In the genomic region with DNA sequence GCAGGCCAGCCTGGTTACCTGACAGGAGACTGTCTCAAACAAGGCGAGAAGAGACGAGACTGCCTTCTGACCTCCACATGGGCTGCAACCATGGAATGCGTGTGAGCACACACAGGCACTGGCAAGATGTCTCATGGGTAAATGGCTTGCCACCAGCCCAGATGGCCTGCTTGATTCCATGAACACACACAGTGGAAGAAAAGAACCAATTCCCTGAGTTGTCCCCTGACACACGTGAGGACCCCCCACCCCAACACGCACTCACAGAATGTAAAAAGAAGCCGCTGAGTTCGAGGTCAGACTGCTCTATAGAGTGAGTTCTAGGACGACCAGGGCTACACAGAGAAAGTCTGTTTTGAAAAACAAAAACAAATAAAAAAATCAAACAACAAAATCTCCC, we compare ENCODE assay signal across 10 mouse cellular contexts. TPM values are rescaled to one million over a fixed set of nuclear protein-coding genes. Genes with fewer than 3 reads are reported as not detected.
DNase-seq lines count a peak whose midpoint lies in the region; ATAC-seq and TF ChIP-seq lines count a peak whose summit lies in the region.
"Had no signal": no experiment of that assay in that cellular context is flagged by ENCODE, and none has a peak within 500 bp of the region (broad histone marks: within the 10 kb centered on the region; RNA-seq: fewer than 3 reads in every experiment).

Gene Npas1 (minus strand): TSS at position 101 of the 400 bp plus-strand sequence.

- whole genome bisulfite sequencing in kidney, postnatal 0 days = 87% methylated on average over 8 of the region's 8 CpGs
- WGBS in embryonic facial prominence, embryonic 15.5 days = 83% methylated on average over 8 of the region's 8 CpGs
- 81% methylated on average over 8 of the region's 8 CpGs for WGBS in intestine, postnatal 0 days
- WGBS in midbrain, embryonic 15.5 days = 91% methylated on average over 8 of the region's 8 CpGs

- H3K4me3 ChIP-seq in kidney, postnatal 0 days (replicated peaks; ENCODE audit: low read depth, low read length) = peak within 1 kb of the TSS; percentile 21; the same call in 1 of the 2 replicates
- peak within 1 kb of the TSS; percentile 28 for H3K4me3 ChIP-seq in embryonic facial prominence, embryonic 15.5 days (replicated peaks)
- H3K4me3 ChIP-seq in intestine, postnatal 0 days (ENCODE audit: low read depth, low read length) = peak within 1 kb of the TSS; percentile 36
- H3K4me3 ChIP-seq in midbrain, embryonic 15.5 days = peak within 1 kb of the TSS; percentile 38

- H3K27ac ChIP-seq in kidney, postnatal 0 days = no peak within 1 kb of the TSS
- H3K27ac ChIP-seq in embryonic facial prominence, embryonic 15.5 days (replicated peaks) = no peak within 1 kb of the TSS
- H3K27ac ChIP-seq in intestine, postnatal 0 days (ENCODE audit: low read depth, low read length) = no peak within 1 kb of the TSS
- H3K27ac ChIP-seq in midbrain, embryonic 15.5 days = no peak within 1 kb of the TSS

- ATAC-seq in kidney, postnatal 0 days (replicated peaks; ENCODE audit: low FRiP score, low read depth) = no peak
- no peak for ATAC-seq in embryonic facial prominence, embryonic 15.5 days (ENCODE audit: insufficient number of reproducible peaks, low FRiP score, low TSS enrichment, low read depth)
- no peak for ATAC-seq in intestine, postnatal 0 days
- no peak for ATAC-seq in midbrain, embryonic 15.5 days (replicated peaks)
- no peak for ATAC-seq in erythroblast, adult 5-6 weeks (replicated peaks; ENCODE audit: low FRiP score, poor library complexity, severe bottlenecking)

- H3K36me3 ChIP-seq in kidney, postnatal 0 days (ENCODE audit: insufficient read depth, low read length) = no peaks in the 10 kb centered on the region
- no peaks in the 10 kb centered on the region for H3K36me3 ChIP-seq in embryonic facial prominence, embryonic 15.5 days
- H3K36me3 ChIP-seq in intestine, postnatal 0 days (ENCODE audit: control insufficient read depth, insufficient read depth) = no peaks in the 10 kb centered on the region
- H3K36me3 ChIP-seq in midbrain, embryonic 15.5 days (replicated peaks) = no peaks in the 10 kb centered on the region

- no peak for DNase-seq in kidney, postnatal 0 days (ENCODE audit: low spot score)
- DNase-seq in kidney, adult 9 months = no peak
- DNase-seq in spleen, postnatal 36 days (ENCODE audit: low spot score in 2 of 2) = no peak
- no peak for DNase-seq in adrenal gland, adult 18-20 months (ENCODE audit: low spot score in 2 of 2)
- DNase-seq: right cerebral cortex, adult 18-20 months had no signal

- H3K9me3 ChIP-seq in kidney, postnatal 0 days (replicated peaks; ENCODE audit: low read length) = no peaks in the 10 kb centered on the region
- H3K9me3 ChIP-seq in embryonic facial prominence, embryonic 15.5 days (replicated peaks) = no peaks in the 10 kb centered on the region
- H3K9me3 ChIP-seq in intestine, postnatal 0 days (ENCODE audit: control insufficient read depth) = no peaks in the 10 kb centered on the region
- no peaks in the 10 kb centered on the region for H3K9me3 ChIP-seq in midbrain, embryonic 15.5 days

- H3K4me1 ChIP-seq in kidney, postnatal 0 days (replicated peaks; ENCODE audit: insufficient read depth, low read length) = peaks cover 8% of the 10 kb centered on the region; the same call in 1 of the 2 replicates
- peaks cover 21% of the 10 kb centered on the region; the same call in 1 of the 2 replicates for H3K4me1 ChIP-seq in embryonic facial prominence, embryonic 15.5 days
- no peaks in the 10 kb centered on the region for H3K4me1 ChIP-seq in intestine, postnatal 0 days (replicated peaks; ENCODE audit: control insufficient read depth, insufficient read depth, low read length)
- peaks cover 21% of the 10 kb centered on the region for H3K4me1 ChIP-seq in midbrain, embryonic 15.5 days

- peaks cover 41% of the 10 kb centered on the region for H3K27me3 ChIP-seq in kidney, postnatal 0 days (ENCODE audit: insufficient read depth, low read length)
- peaks cover 51% of the 10 kb centered on the region for H3K27me3 ChIP-seq in embryonic facial prominence, embryonic 15.5 days
- peaks cover 49% of the 10 kb centered on the region for H3K27me3 ChIP-seq in intestine, postnatal 0 days (replicated peaks; ENCODE audit: control insufficient read depth, insufficient read depth, low read length)
- peaks cover 57% of the 10 kb centered on the region for H3K27me3 ChIP-seq in midbrain, embryonic 15.5 days (replicated peaks)

- TF ChIP-seq CTCF in kidney, postnatal 0 days (IDR thresholded peaks at IDR 0.05; ENCODE audit: low read depth) = no peak
- TF ChIP-seq CTCF in intestine, postnatal 0 days (IDR thresholded peaks at IDR 0.05; ENCODE audit: low read depth) = no peak

- H3K4me2 ChIP-seq in kidney, postnatal 0 days (ENCODE audit: low read length) = peak within 1 kb of the TSS; percentile 57
- H3K4me2 ChIP-seq in embryonic facial prominence, embryonic 15.5 days (replicated peaks) = peak within 1 kb of the TSS; percentile 46
- H3K4me2 ChIP-seq in intestine, postnatal 0 days (replicated peaks; ENCODE audit: low read depth) = peak within 1 kb of the TSS; percentile 60
- H3K4me2 ChIP-seq in midbrain, embryonic 15.5 days = peak within 1 kb of the TSS; percentile 67

- no peak within 1 kb of the TSS for H3K9ac ChIP-seq in kidney, postnatal 0 days (ENCODE audit: low read depth, low read length)
- no peak within 1 kb of the TSS for H3K9ac ChIP-seq in embryonic facial prominence, embryonic 15.5 days
- no peak within 1 kb of the TSS for H3K9ac ChIP-seq in intestine, postnatal 0 days (ENCODE audit: low read depth, low read length)
- H3K9ac ChIP-seq in midbrain, embryonic 15.5 days = no peak within 1 kb of the TSS

RNA-seq across cellular contexts. Expression of gene Npas1, which starts in this region (rescaled TPM):
- 0.33 TPM in 2 replicates for polyA plus RNA-seq in kidney, postnatal 0 days (2015; fragmentation: Nextera tagmentation; extraction: Ambion mirVana)
- polyA plus RNA-seq in embryonic facial prominence, embryonic 15.5 days (2015; fragmentation: Nextera tagmentation; extraction: Ambion mirVana) = 0.33 and 0.47 TPM in 2 replicates
- polyA plus RNA-seq in intestine, postnatal 0 days (2015; fragmentation: Nextera tagmentation; extraction: Ambion mirVana) = 0.22 and 0.27 TPM in 2 replicates
- 5.8 and 7.2 TPM in 2 replicates for polyA plus RNA-seq in midbrain, embryonic 15.5 days (2015; fragmentation: Nextera tagmentation; extraction: Ambion mirVana)
- not detected in 2 replicates for total RNA-seq in erythroblast, adult 5-6 weeks (2015; ENCODE audit: low replicate concordance)
- not detected in 2 replicates for total RNA-seq in erythroblast, adult 5-6 weeks (2017; ENCODE audit: low replicate concordance)
- not detected for total RNA-seq in adrenal gland, adult 18-20 months (2021)
- total RNA-seq: hematopoietic stem cell, adult 5-6 weeks had no signal
